Mouse (Mus musculus) forebrain, embryonic 10.5 days (tissue): ENCODE data around the gene Olfr507. TPM values are rescaled to one million over a fixed set of nuclear protein-coding genes. Genes with fewer than 3 reads are reported as not detected.
"Not testable (repeated sequence)": the region's sequence is repeated elsewhere in the genome, so short reads cannot be mapped to it uniquely, and the experiment has no call there.

Experiments
- DNase-seq: peaks from one replicate; pipeline ENCODE4 v3.0.0-alpha.2; 2017; ENCODE audit warnings: low spot score; ENCODE audit errors: extremely low spot score
- H3K27ac ChIP-seq: fragments of 300-500 bp; sonication (generic); 2 replicates; pipeline ENCODE4 v1.5.1; 2016; ENCODE audit warnings: mild to moderate bottlenecking
- H3K27me3 ChIP-seq: fragments of 300-500 bp; sonication (generic); 2 replicates; pipeline ENCODE4 v1.6.1; 2016; ENCODE audit warnings: mild to moderate bottlenecking; ENCODE audit not compliant: poor library complexity, severe bottlenecking
- H3K36me3 ChIP-seq: fragments of 300-500 bp; sonication (generic); replicated peaks from 2 replicates; pipeline ENCODE4 v1.6.1; 2016; ENCODE audit warnings: mild to moderate bottlenecking, moderate library complexity
- H3K4me1 ChIP-seq: fragments of 300-500 bp; sonication (generic); 2 replicates; pipeline ENCODE4 v1.6.1; 2016
- H3K4me3 ChIP-seq: fragments of 300-500 bp; sonication (generic); 2 replicates; pipeline ENCODE4 v1.5.1; 2016; ENCODE audit warnings: mild to moderate bottlenecking, moderate library complexity
- H3K9me3 ChIP-seq: fragments of 300-500 bp; sonication (generic); 2 replicates; pipeline ENCODE4 v1.6.1; 2016; ENCODE audit warnings: mild to moderate bottlenecking, moderate library complexity
- WGBS: fragments of 180-500 bp; shearing (Covaris S2); methylation state at CpG from one replicate; pipeline ENCODE4 v1.1.7; 2016; 5-methylcytosine and 5-hydroxymethylcytosine counted together
- polyA plus RNA-seq: library from polyadenylated mRNA; unstranded; fragments of >200 nt; fragmentation: Nextera tagmentation; extraction: Ambion mirVana; gene quantifications from 2 replicates; pipeline ENCODE4 v1.2.1, GENCODE M21; 2016

The Olfr507 gene
- not detected in 2 replicates for polyA plus RNA-seq

DNA sequence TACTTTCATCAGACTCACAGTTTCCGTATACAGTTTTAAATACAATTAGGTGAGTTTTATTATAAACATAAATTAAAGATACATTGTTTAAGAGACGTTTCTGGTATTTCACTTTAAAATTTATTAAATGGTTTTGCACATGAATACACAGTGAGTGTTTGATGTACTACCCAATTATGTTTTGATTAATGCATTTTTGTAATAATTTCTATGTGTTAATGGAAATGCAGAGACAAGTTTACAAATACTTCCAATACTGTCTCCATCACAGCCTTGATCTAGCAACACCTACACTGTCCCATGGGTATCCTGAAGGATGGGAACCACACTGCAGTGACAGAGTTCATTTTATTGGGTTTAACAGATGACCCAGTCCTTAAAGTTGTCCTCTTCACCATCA lies at the start of gene Olfr507:
TSS of gene Olfr507 (plus strand) at position 301 of the 400 bp plus-strand sequence.
- 93% methylated on average over 2 of the region's 2 CpGs for WGBS
- no peaks in the 10 kb centered on the region for H3K9me3 ChIP-seq
- no peaks in the 10 kb centered on the region for H3K36me3 ChIP-seq
- no peak within 1 kb of the TSS for H3K4me3 ChIP-seq
- no peak within 1 kb of the TSS for H3K27ac ChIP-seq
- DNase-seq, result no peak
- H3K4me1 ChIP-seq, result no peaks in the 10 kb centered on the region
- no peaks in the 10 kb centered on the region for H3K27me3 ChIP-seq

DNA sequence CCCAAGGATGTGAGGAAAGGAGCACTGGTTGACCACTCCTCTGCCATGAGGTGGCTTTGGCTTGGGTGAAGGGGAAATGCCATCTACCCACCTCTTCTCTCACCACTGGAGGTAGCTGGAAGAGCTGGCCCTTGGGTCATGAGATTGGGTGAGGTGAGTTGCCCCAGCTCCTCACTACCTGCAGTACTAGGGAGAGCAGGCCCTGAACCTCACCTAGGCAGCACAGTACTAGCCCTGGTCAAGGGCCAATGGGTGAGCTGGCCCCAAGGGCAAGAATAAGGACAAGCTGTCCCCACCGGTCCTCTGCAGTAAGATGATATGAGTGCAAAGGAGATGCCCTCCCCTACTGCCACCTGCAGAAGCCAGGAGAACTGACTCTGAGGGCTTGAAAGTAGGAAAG lies 31.8 kb upstream of the Olfr507 start:
- Histone ChIP-seq H3K4me3 (no peak overlapping the region), H3K9me3 (no peaks in the 10 kb centered on the region), H3K27ac (no peak overlapping the region), H3K4me1 (no peaks in the 10 kb centered on the region), H3K27me3 (no peaks in the 10 kb centered on the region), H3K36me3 (no peaks in the 10 kb centered on the region)
- 94% methylated on average over 1 of the region's 1 CpGs for WGBS
- DNase-seq, result no peak

DNA sequence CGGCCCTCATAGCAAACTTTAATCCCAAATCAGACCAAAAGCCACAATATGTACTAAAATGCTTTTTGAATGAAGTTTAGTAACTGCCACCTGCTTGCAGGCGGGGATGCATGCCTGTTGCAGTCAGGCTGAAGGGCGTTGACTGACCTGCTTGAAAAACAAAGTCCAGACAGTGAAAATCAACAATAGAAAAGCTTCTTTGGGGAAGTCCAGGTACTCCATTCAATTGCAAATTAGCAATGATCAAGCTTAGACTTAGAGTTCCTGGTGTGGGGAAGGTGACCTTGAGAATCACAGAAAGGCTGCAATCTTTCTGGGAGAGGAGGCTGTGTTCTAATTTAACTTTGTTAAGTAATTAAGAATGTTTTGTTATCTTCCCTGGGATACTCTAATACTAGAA lies 19.7 kb upstream of the Olfr507 start:
- not testable (repeated sequence) for H3K4me3 ChIP-seq, H3K4me1 ChIP-seq, DNase-seq, H3K27me3 ChIP-seq, H3K27ac ChIP-seq, H3K9me3 ChIP-seq, H3K36me3 ChIP-seq
- 89% methylated on average over 3 of the region's 3 CpGs for WGBS

DNA sequence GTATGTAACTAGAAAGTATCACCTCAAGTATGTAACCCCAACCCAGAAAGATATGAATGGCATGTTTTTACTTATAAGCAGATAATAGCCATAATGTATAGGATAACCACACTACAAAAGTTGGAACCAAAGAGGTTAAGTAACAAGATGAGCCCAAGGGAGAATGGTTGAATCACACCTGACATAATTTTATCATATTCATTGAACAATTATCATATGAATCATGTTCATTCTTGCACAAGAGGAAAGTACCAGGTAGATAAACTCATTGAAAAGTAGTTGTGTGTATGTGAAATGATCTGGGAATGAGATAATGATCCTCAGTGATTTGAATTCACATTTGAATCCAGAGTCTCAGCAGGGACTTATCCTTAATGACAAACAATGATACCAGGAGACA lies 11.1 kb upstream of the Olfr507 start, which contains the start of gene Olfr506:
TSS of gene Olfr506 (plus strand) at position 301 of the 400 bp plus-strand sequence.
- Histone ChIP-seq H3K4me1 (no peaks in the 10 kb centered on the region), H3K4me3 (no peak within 1 kb of the TSS), H3K27ac (no peak within 1 kb of the TSS), H3K27me3 (no peaks in the 10 kb centered on the region), H3K36me3 (no peaks in the 10 kb centered on the region), H3K9me3 (no peaks in the 10 kb centered on the region)
- no peak for DNase-seq

DNA sequence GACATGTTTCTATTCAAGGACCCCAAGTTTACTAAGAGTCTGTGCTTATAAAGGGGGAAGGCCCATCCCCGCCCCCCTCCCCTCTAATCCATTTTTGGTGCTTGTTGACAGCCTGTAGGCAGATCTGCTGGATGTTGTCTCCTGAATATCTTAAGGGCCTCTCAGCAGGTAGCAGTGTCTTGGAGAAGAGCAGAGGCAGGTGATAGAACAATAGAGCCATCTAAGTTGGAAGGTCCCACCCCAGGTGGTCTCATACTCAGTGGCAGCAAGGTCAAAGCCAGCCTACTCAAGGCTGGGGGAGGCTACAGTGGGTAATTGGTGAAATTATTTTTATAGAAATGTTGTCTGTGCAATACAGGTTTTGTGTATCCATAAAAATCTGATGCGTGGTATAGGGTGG lies 7.5 kb upstream of the Olfr507 start:
- Histone ChIP-seq H3K36me3 (no peaks in the 10 kb centered on the region), H3K27me3 (no peaks in the 10 kb centered on the region), H3K9me3 (no peaks in the 10 kb centered on the region), H3K4me3 (no peak overlapping the region), H3K27ac (no peak overlapping the region), H3K4me1 (no peaks in the 10 kb centered on the region)
- no peak for DNase-seq
- WGBS, result 96% methylated on average over 2 of the region's 2 CpGs

DNA sequence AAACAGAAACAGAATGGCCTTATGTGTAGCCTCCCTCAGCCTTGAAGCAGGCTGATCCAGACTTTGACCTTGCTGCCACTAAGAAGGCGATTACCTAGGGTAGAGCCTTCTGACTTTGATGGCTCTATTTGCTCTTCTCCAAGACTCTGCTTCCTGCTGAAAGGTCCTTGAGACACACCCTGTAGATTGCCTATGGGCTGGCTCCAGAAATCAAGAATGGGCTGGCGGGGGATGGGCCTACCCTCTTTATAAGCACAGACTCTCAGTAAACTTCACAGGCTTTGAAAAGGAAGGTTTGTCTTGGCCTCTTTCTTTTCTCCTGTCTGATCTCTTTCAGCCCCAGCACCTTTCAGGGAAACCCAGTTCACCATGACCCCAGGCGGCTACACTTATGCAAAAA lies 4.8 kb upstream of the Olfr507 start:
- not testable (repeated sequence) for H3K9me3 ChIP-seq, H3K27me3 ChIP-seq, H3K27ac ChIP-seq, H3K4me1 ChIP-seq, H3K36me3 ChIP-seq, DNase-seq, H3K4me3 ChIP-seq
- 67% methylated on average over 3 of the region's 3 CpGs for WGBS

DNA sequence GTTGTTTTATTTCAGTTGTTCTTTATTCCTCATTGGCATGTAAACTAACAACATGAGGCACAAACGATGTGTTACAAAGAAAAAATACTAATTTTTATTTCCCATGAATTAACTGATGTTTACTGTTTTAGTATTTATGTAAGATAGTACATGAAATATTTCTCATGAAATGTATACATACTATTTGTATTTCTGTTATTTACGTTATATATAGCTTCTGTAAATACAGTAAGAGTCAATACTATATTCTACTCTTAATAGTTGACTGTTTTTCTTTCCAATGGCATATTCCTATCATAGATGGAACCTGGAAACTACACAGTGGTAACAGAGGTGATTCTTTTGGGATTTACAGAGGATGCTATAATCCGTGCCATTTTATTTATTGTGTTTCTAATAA lies 8.1 kb downstream of the Olfr507 start, which contains the start of gene Olfr508:
TSS of gene Olfr508 (plus strand) at position 301 of the 400 bp plus-strand sequence.
- no peaks in the 10 kb centered on the region for H3K36me3 ChIP-seq
- no peak for DNase-seq
- H3K9me3 ChIP-seq, result no peaks in the 10 kb centered on the region
- no peaks in the 10 kb centered on the region for H3K4me1 ChIP-seq
- H3K27me3 ChIP-seq, result no peaks in the 10 kb centered on the region
- H3K4me3 ChIP-seq, result no peak within 1 kb of the TSS
- H3K27ac ChIP-seq, result no peak within 1 kb of the TSS
- 91% methylated on average over 3 of the region's 3 CpGs for WGBS

DNA sequence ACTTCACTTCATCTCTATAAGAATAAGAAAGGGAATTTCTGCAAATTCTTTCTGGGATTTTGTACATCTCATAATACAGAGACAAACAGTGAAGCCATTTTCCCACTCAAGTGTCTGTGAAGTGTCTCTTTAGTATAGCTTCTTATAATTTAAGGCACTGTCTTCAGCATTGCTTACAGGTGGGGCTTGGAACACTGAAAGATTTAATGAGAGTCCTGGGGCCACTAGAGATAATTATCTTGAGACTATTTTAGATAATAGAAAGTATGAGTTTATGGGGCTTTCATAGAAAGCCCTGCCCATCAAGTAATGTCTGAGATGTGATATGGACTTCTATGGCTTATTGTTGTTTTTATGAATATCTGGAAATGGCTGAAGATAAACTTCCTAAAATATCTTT lies 30.2 kb downstream of the Olfr507 start, which contains the start of gene Olfr509:
TSS of gene Olfr509 (minus strand) at position 101 of the 400 bp plus-strand sequence.
- Histone ChIP-seq H3K4me1 (no peaks in the 10 kb centered on the region), H3K4me3 (no peak within 1 kb of the TSS), H3K36me3 (no peaks in the 10 kb centered on the region), H3K27me3 (no peaks in the 10 kb centered on the region), H3K9me3 (peaks cover 6% of the 10 kb centered on the region; the same call in 1 of the 2 replicates), H3K27ac (no peak within 1 kb of the TSS)
- DNase-seq, result no peak

DNA sequence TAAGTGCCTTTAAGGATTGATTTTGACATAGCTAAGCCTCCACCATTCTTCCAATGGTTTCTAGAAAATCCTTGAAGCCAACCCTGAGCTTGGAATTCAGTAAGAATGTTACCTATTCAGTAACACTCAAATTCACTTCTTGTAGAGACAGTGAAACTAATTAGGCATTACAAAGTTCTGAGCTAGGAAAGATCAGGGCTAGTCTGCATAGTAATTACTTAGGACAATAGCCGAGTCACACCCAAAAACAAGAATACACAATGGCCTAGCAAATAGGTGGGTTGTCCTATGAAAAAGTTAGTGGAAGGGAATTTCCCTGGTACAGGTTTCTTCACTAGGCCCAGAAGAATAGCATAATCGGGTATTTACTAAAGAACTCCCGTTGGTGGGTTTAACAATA lies 40.8 kb downstream of the Olfr507 start:
- no peaks in the 10 kb centered on the region for H3K4me1 ChIP-seq
- H3K9me3 ChIP-seq, result no peaks in the 10 kb centered on the region
- 81% methylated on average over 3 of the region's 3 CpGs for WGBS
- H3K4me3 ChIP-seq, result no peak overlapping the region
- H3K36me3 ChIP-seq, result no peaks in the 10 kb centered on the region
- no peak overlapping the region for H3K27ac ChIP-seq
- no peak for DNase-seq
- no peaks in the 10 kb centered on the region for H3K27me3 ChIP-seq

DNA sequence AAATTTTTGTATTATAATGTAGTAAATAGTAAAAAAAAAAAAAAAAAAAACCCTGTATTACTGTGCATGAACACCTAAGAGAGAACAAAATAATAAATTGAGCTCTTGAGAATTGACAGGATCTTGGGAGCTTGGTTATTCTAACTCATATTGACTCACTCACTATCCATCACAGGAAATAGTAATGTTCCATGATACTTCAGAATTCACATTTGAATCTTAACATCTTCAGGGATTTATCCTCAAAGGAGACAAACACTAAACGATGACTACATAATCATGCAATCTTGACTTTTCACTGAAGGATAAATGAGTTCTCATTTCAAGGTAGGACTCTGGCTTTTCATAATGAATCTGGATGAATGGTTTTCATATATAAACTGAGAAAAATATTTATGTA lies 44.5 kb downstream of the Olfr507 start, which contains the start of gene Olfr510:
TSS of gene Olfr510 (plus strand) at position 301 of the 400 bp plus-strand sequence.
- Histone ChIP-seq H3K9me3 (no peaks in the 10 kb centered on the region), H3K27ac (no peak within 1 kb of the TSS), H3K27me3 (no peaks in the 10 kb centered on the region), H3K4me1 (no peaks in the 10 kb centered on the region), H3K36me3 (no peaks in the 10 kb centered on the region), H3K4me3 (no peak within 1 kb of the TSS)
- WGBS, result 96% methylated on average over 1 of the region's 1 CpGs
- no peak for DNase-seq

DNA sequence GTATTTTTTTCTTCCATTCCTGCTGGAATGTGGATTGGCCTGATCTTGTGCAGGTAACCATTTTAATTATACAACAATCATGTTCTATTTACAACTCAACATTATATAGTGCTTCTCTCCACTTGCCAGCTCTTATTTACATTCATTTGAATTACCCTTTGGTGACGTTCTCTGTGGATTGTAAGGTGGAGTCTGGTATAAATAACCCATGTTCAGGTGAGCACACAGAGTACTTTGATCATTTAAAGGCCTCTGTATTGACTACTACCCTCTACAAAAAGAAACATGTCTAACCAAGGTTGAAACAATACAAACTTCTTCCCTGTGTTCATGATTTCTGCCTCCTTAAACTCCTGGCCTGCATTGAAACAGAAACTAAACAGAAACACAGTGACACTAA lies 49.4 kb downstream of the Olfr507 start:
- Histone ChIP-seq H3K36me3 (no peaks in the 10 kb centered on the region), H3K4me1 (no peaks in the 10 kb centered on the region), H3K9me3 (peaks cover 10% of the 10 kb centered on the region; the same call in 1 of the 2 replicates), H3K27me3 (no peaks in the 10 kb centered on the region), H3K27ac (no peak overlapping the region), H3K4me3 (no peak overlapping the region)
- 78% methylated on average over 1 of the region's 1 CpGs for WGBS
- DNase-seq, result no peak

Other genes with a start within 250 kb of the Olfr507 start
- not detected in 2 replicates for gene Olfr495, start 228.6 kb upstream of the Olfr507 start, polyA plus RNA-seq
- not detected in 2 replicates for gene Olfr497, start 201.4 kb upstream of the Olfr507 start, polyA plus RNA-seq
- not detected in 2 replicates for gene Olfr498, start 156.5 kb upstream of the Olfr507 start, polyA plus RNA-seq
- gene Olfr502, start 96.7 kb upstream of the Olfr507 start, polyA plus RNA-seq, result not detected in 2 replicates
- not detected in 2 replicates for gene Olfr503, start 77.3 kb upstream of the Olfr507 start, polyA plus RNA-seq
- gene Olfr504, start 56.0 kb upstream of the Olfr507 start, polyA plus RNA-seq, result not detected in 2 replicates
- not detected in 2 replicates for gene Olfr506, start 11.0 kb upstream of the Olfr507 start, polyA plus RNA-seq
- gene Olfr508, start 8.2 kb downstream of the Olfr507 start, polyA plus RNA-seq, result not detected in 2 replicates
- gene Olfr509, start 30.1 kb downstream of the Olfr507 start, polyA plus RNA-seq, result not detected in 2 replicates
- not detected in 2 replicates for gene Olfr510, start 44.6 kb downstream of the Olfr507 start, polyA plus RNA-seq
- gene Olfr512, start 91.5 kb downstream of the Olfr507 start, polyA plus RNA-seq, result not detected in 2 replicates
- gene Olfr513, start 129.2 kb downstream of the Olfr507 start, polyA plus RNA-seq, result not detected in 2 replicates
- not detected in 2 replicates for gene Olfr514, start 204.2 kb downstream of the Olfr507 start, polyA plus RNA-seq
- gene Olfr516, start 228.7 kb downstream of the Olfr507 start, polyA plus RNA-seq, result not detected in 2 replicates